Comparison of ENCODE assay signal across 34 mouse cellular contexts in genomic region chr13:111228768-111229167, GRCm38 (mm10). TPM values are rescaled to one million over a fixed set of nuclear protein-coding genes. Genes with fewer than 3 reads are reported as not detected.
DNase-seq lines count a peak whose midpoint lies in the region; ATAC-seq and TF ChIP-seq lines count a peak whose summit lies in the region.
"Had no signal": no experiment of that assay in that cellular context is flagged by ENCODE, and none has a peak within 500 bp of the region (broad histone marks: within the 10 kb centered on the region; RNA-seq: fewer than 3 reads in every experiment).

No protein-coding gene starts in this region.

- no peaks in the 10 kb centered on the region for H3K36me3 ChIP-seq in embryonic facial prominence, embryonic 10.5 days (replicated peaks)
- no peaks in the 10 kb centered on the region for H3K36me3 ChIP-seq in embryonic facial prominence, embryonic 15.5 days
- no peaks in the 10 kb centered on the region for H3K36me3 ChIP-seq in limb, embryonic 13.5 days
- no peaks in the 10 kb centered on the region for H3K36me3 ChIP-seq in lung, postnatal 0 days (ENCODE audit: insufficient read depth, low read length)
- H3K36me3 ChIP-seq: heart, embryonic 10.5 days; hindbrain, embryonic 12.5 days; intestine, embryonic 15.5 days; liver, embryonic 15.5 days; stomach, embryonic 15.5 days had no signal

- no peaks in the 10 kb centered on the region for H3K27me3 ChIP-seq in embryonic facial prominence, embryonic 10.5 days (replicated peaks; ENCODE audit: low read depth, poor library complexity, severe bottlenecking)
- no peaks in the 10 kb centered on the region for H3K27me3 ChIP-seq in embryonic facial prominence, embryonic 15.5 days
- no peaks in the 10 kb centered on the region for H3K27me3 ChIP-seq in limb, embryonic 13.5 days
- no peaks in the 10 kb centered on the region for H3K27me3 ChIP-seq in lung, postnatal 0 days (replicated peaks; ENCODE audit: insufficient read depth, low read length)
- H3K27me3 ChIP-seq: hindbrain, embryonic 12.5 days; intestine, embryonic 15.5 days; liver, embryonic 15.5 days; stomach, embryonic 15.5 days had no signal

- no peak overlapping the region for H3K9ac ChIP-seq in embryonic facial prominence, embryonic 15.5 days
- H3K9ac ChIP-seq in limb, embryonic 13.5 days, result no peak overlapping the region
- H3K9ac ChIP-seq in lung, postnatal 0 days (replicated peaks; ENCODE audit: low read depth), result no peak overlapping the region
- H3K9ac ChIP-seq: forebrain, postnatal 0 days; hindbrain, embryonic 12.5 days; intestine, embryonic 15.5 days; liver, embryonic 15.5 days; stomach, embryonic 15.5 days had no signal

- H3K4me1 ChIP-seq in embryonic facial prominence, embryonic 10.5 days, result peaks cover 24% of the 10 kb centered on the region
- H3K4me1 ChIP-seq in embryonic facial prominence, embryonic 15.5 days, result peaks cover 34% of the 10 kb centered on the region
- H3K4me1 ChIP-seq in limb, embryonic 13.5 days, result peaks cover 15% of the 10 kb centered on the region
- no peaks in the 10 kb centered on the region for H3K4me1 ChIP-seq in lung, postnatal 0 days (ENCODE audit: insufficient read depth, low read depth, low read length)
- H3K4me1 ChIP-seq: intestine, embryonic 15.5 days; liver, embryonic 15.5 days had no signal

- H3K9me3 ChIP-seq in embryonic facial prominence, embryonic 10.5 days, result no peaks in the 10 kb centered on the region
- no peaks in the 10 kb centered on the region for H3K9me3 ChIP-seq in embryonic facial prominence, embryonic 15.5 days (replicated peaks)
- H3K9me3 ChIP-seq in limb, embryonic 13.5 days, result no peaks in the 10 kb centered on the region
- no peaks in the 10 kb centered on the region for H3K9me3 ChIP-seq in lung, postnatal 0 days (ENCODE audit: low read length)
- H3K9me3 ChIP-seq: heart, embryonic 10.5 days; hindbrain, embryonic 12.5 days; intestine, embryonic 15.5 days; liver, embryonic 15.5 days; stomach, embryonic 15.5 days had no signal

- intact Hi-C loops in left cerebral cortex, postnatal 4 days (cut with DNase I), result no loop called here

- no peak overlapping the region for H3K4me3 ChIP-seq in embryonic facial prominence, embryonic 10.5 days
- H3K4me3 ChIP-seq in embryonic facial prominence, embryonic 15.5 days (replicated peaks), result no peak overlapping the region
- H3K4me3 ChIP-seq in limb, embryonic 13.5 days, result no peak overlapping the region
- no peak overlapping the region for H3K4me3 ChIP-seq in lung, postnatal 0 days (ENCODE audit: low read depth, low read length)
- H3K4me3 ChIP-seq: heart, embryonic 10.5 days; hindbrain, embryonic 12.5 days; intestine, embryonic 15.5 days; liver, embryonic 15.5 days; stomach, embryonic 15.5 days had no signal

- WGBS in embryonic facial prominence, embryonic 10.5 days, result 27% methylated on average over 5 of the region's 5 CpGs
- WGBS in embryonic facial prominence, embryonic 15.5 days, result 19% methylated on average over 5 of the region's 5 CpGs
- 7% methylated on average over 5 of the region's 5 CpGs for WGBS in limb, embryonic 13.5 days
- 39% methylated on average over 5 of the region's 5 CpGs for WGBS in lung, postnatal 0 days

- ATAC-seq in embryonic facial prominence, embryonic 15.5 days (ENCODE audit: insufficient number of reproducible peaks, low FRiP score, low TSS enrichment, low read depth), result 0 out of 2 replicates have a peak, but pooled peaks have one; percentile 31
- 0 out of 2 replicates have a peak, but pooled peaks have one; percentile 16 for ATAC-seq in limb, embryonic 13.5 days (ENCODE audit: low FRiP score, low read depth)
- ATAC-seq in lung, postnatal 0 days, result no peak
- ATAC-seq: activated CD4-positive, CD25-positive, alpha-beta regulatory T cell, adult 4 months; forebrain, postnatal 0 days; hindbrain, postnatal 0 days; intestine, embryonic 15.5 days; midbrain, embryonic 16.5 days had no signal

- H3K4me2 ChIP-seq in embryonic facial prominence, embryonic 15.5 days (replicated peaks), result no peak overlapping the region
- H3K4me2 ChIP-seq in limb, embryonic 13.5 days (replicated peaks), result no peak overlapping the region
- no peak overlapping the region for H3K4me2 ChIP-seq in lung, postnatal 0 days (replicated peaks; ENCODE audit: low read depth, low read length)
- H3K4me2 ChIP-seq: hindbrain, embryonic 12.5 days; intestine, embryonic 15.5 days; liver, embryonic 15.5 days; stomach, embryonic 15.5 days had no signal

- TF ChIP-seq CTCF in lung, postnatal 0 days (IDR thresholded peaks at IDR 0.05), result no peak

- DNase-seq in Muller cell, postnatal 12 days (ENCODE audit: inconsistent ontology term), result peak; percentile 6
- DNase-seq in embryonic facial prominence, embryonic 10.5 days (ENCODE audit: low spot score), result peak; percentile 57
- DNase-seq in left cerebral cortex, postnatal 4 days, result no peak
- DNase-seq in urinary bladder, adult 18-20 months (ENCODE audit: low spot score in 2 of 2), result no peak
- DNase-seq in lung, postnatal 0 days (ENCODE audit: low spot score), result no peak
- DNase-seq: adrenal gland, adult 2 months; B cell, adult 2 months; cerebellum, adult 8-10 months; cerebellum, postnatal 25 days; forebrain, postnatal 0 days; gastrocnemius, postnatal 10 days; heart, postnatal 36 days; kidney, adult 2 months; kidney, postnatal 36 days; layer of hippocampus, postnatal 36 days; right cerebral cortex, postnatal 25 days; thymus, postnatal 14 days had no signal

- H3K27ac ChIP-seq in embryonic facial prominence, embryonic 10.5 days (replicated peaks), result peak overlapping the region; percentile 72
- H3K27ac ChIP-seq in embryonic facial prominence, embryonic 15.5 days (replicated peaks), result peak overlapping the region; percentile 23
- peak overlapping the region; percentile 28; the same call in 1 of the 2 replicates for H3K27ac ChIP-seq in limb, embryonic 13.5 days
- H3K27ac ChIP-seq in lung, postnatal 0 days (ENCODE audit: low read length), result no peak overlapping the region
- H3K27ac ChIP-seq: heart, embryonic 10.5 days; hindbrain, embryonic 12.5 days; hindbrain, postnatal 0 days; intestine, embryonic 15.5 days; liver, embryonic 15.5 days; stomach, embryonic 15.5 days had no signal

- no peak for TF ChIP-seq EP300 in lung, postnatal 0 days (IDR thresholded peaks at IDR 0.05)

RNA-seq across cellular contexts. Expression of gene Actbl2, which starts 26.0 kb away (rescaled TPM):
- not detected in 2 replicates for polyA plus RNA-seq in embryonic facial prominence, embryonic 10.5 days (2016; fragmentation: Nextera tagmentation; extraction: Ambion mirVana)
- 0.13 and 0.38 TPM in 2 replicates for polyA plus RNA-seq in embryonic facial prominence, embryonic 15.5 days (2015; fragmentation: Nextera tagmentation; extraction: Ambion mirVana)
- not detected in 2 replicates for polyA plus RNA-seq in limb, embryonic 13.5 days (2015; fragmentation: Nextera tagmentation; extraction: Ambion mirVana)
- total RNA-seq in left cerebral cortex, postnatal 4 days (2021), result not detected
- not detected in 2 replicates for polyA plus RNA-seq in lung, postnatal 0 days (2015; fragmentation: Nextera tagmentation; extraction: Ambion mirVana)
- total RNA-seq: adrenal gland, adult 2 months; forebrain, postnatal 0 days; gastrocnemius, postnatal 10 days; heart, postnatal 36 days; layer of hippocampus, postnatal 36 days; liver, adult 2 months; neutrophil, adult 5-6 weeks had no signal
- polyA plus RNA-seq: adrenal gland, adult 2 months; forebrain, embryonic 11.5 days; forebrain, postnatal 0 days; heart, embryonic 10.5 days; heart, embryonic 16.5 days; hindbrain, embryonic 12.5 days; hindbrain, postnatal 0 days; intestine, embryonic 15.5 days; kidney, adult 2 months; kidney, embryonic 16.5 days; liver, adult 2 months; liver, embryonic 15.5 days; lung, embryonic 16.5 days; midbrain, embryonic 16.5 days; neural tube, embryonic 11.5 days had no signal

Comparison
In these comparisons a context has a peak if more than half of its experiments do, and no peak if none do; other contexts are left out.
1. DNase-seq: peak in Muller cell, postnatal 12 days (single experiment) and embryonic facial prominence, embryonic 10.5 days (single experiment); none in left cerebral cortex, postnatal 4 days (single experiment), urinary bladder, adult 18-20 months (0 of 2) and lung, postnatal 0 days (single experiment).